24 mouse cellular contexts compared by ENCODE assay signal in the genomic region with DNA sequence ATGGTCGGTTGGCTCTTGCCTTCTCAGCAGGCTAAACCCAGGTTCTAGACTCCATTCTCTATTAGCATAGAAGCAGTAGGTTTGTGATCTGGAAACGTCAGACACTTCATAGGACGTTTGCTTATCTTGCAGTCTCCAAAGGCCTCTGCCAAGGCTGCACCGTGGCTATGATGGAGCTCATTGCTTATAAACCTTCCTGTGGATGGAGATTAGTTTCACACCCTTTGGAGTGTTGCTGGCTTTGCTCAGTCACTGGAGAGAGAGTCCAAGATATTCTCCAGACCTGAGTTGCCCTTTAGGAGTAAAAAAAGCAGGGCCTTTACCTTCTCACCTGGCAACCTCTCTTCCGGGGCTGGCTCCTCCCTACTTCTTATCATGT. TPM values are rescaled to one million over a fixed set of nuclear protein-coding genes. Genes with fewer than 3 reads are reported as not detected.
A peak's percentile ranks its signal among the peaks of the same experiment; 100 is the strongest.
DNase-seq lines count a peak whose midpoint lies in the region; ATAC-seq and TF ChIP-seq lines count a peak whose summit lies in the region.
"Had no signal": no experiment of that assay in that cellular context is flagged by ENCODE, and none has a peak within 500 bp of the region (broad histone marks: within the 10 kb centered on the region; RNA-seq: fewer than 3 reads in every experiment).

No protein-coding gene starts in this region.

- H3K9ac ChIP-seq in intestine, embryonic 15.5 days, result no peak overlapping the region
- no peak overlapping the region for H3K9ac ChIP-seq in intestine, postnatal 0 days (ENCODE audit: low read depth, low read length)
- H3K9ac ChIP-seq in liver, embryonic 12.5 days, result peak overlapping the region; percentile 49; the same call in 1 of the 2 replicates
- H3K9ac ChIP-seq: forebrain, embryonic 13.5 days; heart, embryonic 12.5 days; limb, embryonic 13.5 days; lung, embryonic 14.5 days; neural tube, embryonic 12.5 days had no signal

- H3K4me3 ChIP-seq in intestine, embryonic 15.5 days (replicated peaks), result no peak overlapping the region
- H3K4me3 ChIP-seq in intestine, postnatal 0 days (ENCODE audit: low read depth, low read length), result no peak overlapping the region
- H3K4me3 ChIP-seq in liver, embryonic 12.5 days, result no peak overlapping the region
- H3K4me3 ChIP-seq: embryonic facial prominence, embryonic 10.5 days; forebrain, embryonic 13.5 days; heart, embryonic 12.5 days; limb, embryonic 13.5 days; megakaryocyte, embryonic 14.5 days; neural tube, embryonic 12.5 days had no signal

- ATAC-seq in intestine, embryonic 15.5 days, result peak; percentile 48
- ATAC-seq in intestine, postnatal 0 days, result no peak
- peak; percentile 86 for ATAC-seq in erythroblast, adult 5-6 weeks (replicated peaks; ENCODE audit: low FRiP score, poor library complexity, severe bottlenecking)
- peak; percentile 81 for ATAC-seq in liver, embryonic 12.5 days
- ATAC-seq in megakaryocyte progenitor cell, adult 5-6 weeks (replicated peaks; ENCODE audit: poor library complexity), result peak; percentile 67
- ATAC-seq in granulocyte monocyte progenitor cell, adult 5-6 weeks (replicated peaks; ENCODE audit: poor library complexity, severe bottlenecking), result no peak
- ATAC-seq: CD4-positive, CD25-positive, alpha-beta regulatory T cell, adult 4 months; forebrain, embryonic 13.5 days had no signal

- H3K4me1 ChIP-seq in intestine, embryonic 15.5 days (replicated peaks), result no peaks in the 10 kb centered on the region
- H3K4me1 ChIP-seq in intestine, postnatal 0 days (replicated peaks; ENCODE audit: control insufficient read depth, insufficient read depth, low read length), result peaks cover 4% of the 10 kb centered on the region; the same call in 1 of the 2 replicates
- peaks cover 56% of the 10 kb centered on the region for H3K4me1 ChIP-seq in liver, embryonic 12.5 days
- H3K4me1 ChIP-seq: forebrain, embryonic 13.5 days; neural tube, embryonic 12.5 days had no signal

- no peak for TF ChIP-seq CTCF in intestine, postnatal 0 days (IDR thresholded peaks at IDR 0.05; ENCODE audit: low read depth)

- H3K27ac ChIP-seq in intestine, embryonic 15.5 days, result no peak overlapping the region
- no peak overlapping the region for H3K27ac ChIP-seq in intestine, postnatal 0 days (ENCODE audit: low read depth, low read length)
- peak overlapping the region; percentile 79 for H3K27ac ChIP-seq in liver, embryonic 12.5 days
- H3K27ac ChIP-seq: embryonic facial prominence, embryonic 10.5 days; forebrain, embryonic 13.5 days; limb, embryonic 13.5 days; neural tube, embryonic 12.5 days had no signal

- 54% methylated on average over 5 of the region's 5 CpGs for WGBS in intestine, embryonic 15.5 days
- WGBS in intestine, postnatal 0 days, result 40% methylated on average over 5 of the region's 5 CpGs
- WGBS in liver, embryonic 12.5 days (ENCODE audit: insufficient replicate concordance), result 29% methylated on average over 5 of the region's 5 CpGs

- no peak overlapping the region for H3K4me2 ChIP-seq in intestine, embryonic 15.5 days (replicated peaks)
- H3K4me2 ChIP-seq in intestine, postnatal 0 days (replicated peaks; ENCODE audit: low read depth), result no peak overlapping the region
- peak overlapping the region; percentile 37 for H3K4me2 ChIP-seq in liver, embryonic 12.5 days
- H3K4me2 ChIP-seq: forebrain, embryonic 13.5 days; heart, embryonic 12.5 days; limb, embryonic 13.5 days; lung, embryonic 14.5 days; neural tube, embryonic 12.5 days had no signal

- no peaks in the 10 kb centered on the region for H3K9me3 ChIP-seq in intestine, embryonic 15.5 days
- H3K9me3 ChIP-seq in intestine, postnatal 0 days (ENCODE audit: control insufficient read depth), result no peaks in the 10 kb centered on the region
- no peaks in the 10 kb centered on the region for H3K9me3 ChIP-seq in liver, embryonic 12.5 days (replicated peaks)
- H3K9me3 ChIP-seq: embryonic facial prominence, embryonic 10.5 days; forebrain, embryonic 13.5 days; heart, embryonic 12.5 days; limb, embryonic 13.5 days; megakaryocyte, embryonic 14.5 days; neural tube, embryonic 12.5 days had no signal

- H3K27me3 ChIP-seq in intestine, embryonic 15.5 days (replicated peaks), result no peaks in the 10 kb centered on the region
- H3K27me3 ChIP-seq in intestine, postnatal 0 days (replicated peaks; ENCODE audit: control insufficient read depth, insufficient read depth, low read length), result no peaks in the 10 kb centered on the region
- H3K27me3 ChIP-seq in liver, embryonic 12.5 days (replicated peaks), result peaks cover 10% of the 10 kb centered on the region; the same call in 1 of the 2 replicates
- H3K27me3 ChIP-seq: forebrain, embryonic 13.5 days; limb, embryonic 13.5 days; neural tube, embryonic 12.5 days had no signal

- H3K36me3 ChIP-seq in intestine, embryonic 15.5 days, result no peaks in the 10 kb centered on the region
- H3K36me3 ChIP-seq in intestine, postnatal 0 days (ENCODE audit: control insufficient read depth, insufficient read depth), result no peaks in the 10 kb centered on the region
- H3K36me3 ChIP-seq in liver, embryonic 12.5 days, result no peaks in the 10 kb centered on the region
- H3K36me3 ChIP-seq: embryonic facial prominence, embryonic 10.5 days; heart, embryonic 12.5 days; limb, embryonic 13.5 days; neural tube, embryonic 12.5 days had no signal

- DNase-seq in kidney, postnatal 14 days, result no peak
- no peak for DNase-seq in layer of hippocampus, postnatal 25 days (ENCODE audit: extremely low spot score in 1 of 2, low spot score in 1 of 2)
- DNase-seq: cerebellum, adult 2 months; gastrocnemius, postnatal 10 days; heart, adult 18-20 months; heart, postnatal 10 days; lung, embryonic 14.5 days; midbrain, embryonic 14.5 days; right cerebral cortex, postnatal 14 days; thymus, adult 18-20 months; thymus, postnatal 4 days had no signal

RNA-seq across cellular contexts. Expression of a gene that starts 42.4 kb away (rescaled TPM):
- 6.0 and 7.2 TPM in 2 replicates for polyA plus RNA-seq in intestine, embryonic 15.5 days (2015; fragmentation: Nextera tagmentation; extraction: Ambion mirVana)
- 14.7 and 16.9 TPM in 2 replicates for polyA plus RNA-seq in intestine, postnatal 0 days (2015; fragmentation: Nextera tagmentation; extraction: Ambion mirVana)
- 157 and 171 TPM in 2 replicates for total RNA-seq in erythroblast, adult 5-6 weeks (2015; ENCODE audit: low replicate concordance)
- 252 and 316 TPM in 2 replicates for total RNA-seq in erythroblast, adult 5-6 weeks (2017; ENCODE audit: low replicate concordance)
- 12.3 and 16.4 TPM in 2 replicates for polyA plus RNA-seq in liver, embryonic 12.5 days (2016; fragmentation: Nextera tagmentation; extraction: Ambion mirVana)
- 0.84 and 0.90 TPM in 2 replicates for total RNA-seq in megakaryocyte progenitor cell, adult 5-6 weeks (2015)
- 0.83 and 2.5 TPM in 2 replicates for total RNA-seq in megakaryocyte progenitor cell, adult 5-6 weeks (2017)
- 0.30 and 0.58 TPM in 2 replicates for total RNA-seq in granulocyte monocyte progenitor cell, adult 5-6 weeks (2014; fragmentation: Nextera tagmentation)
- 0.31 and 1.9 TPM in 2 replicates for total RNA-seq in granulocyte monocyte progenitor cell, adult 5-6 weeks (2017)
- total RNA-seq in layer of hippocampus, postnatal 25 days (2021), result 1 to 10 TPM in 1 of 2 experiments, under 1 TPM in 1; 0.61 to 1.4 TPM

Comparison
In these comparisons a context has a peak if more than half of its experiments do, and no peak if none do; other contexts are left out.
1. ATAC-seq: peak in intestine, embryonic 15.5 days (single experiment), erythroblast, adult 5-6 weeks (single experiment), liver, embryonic 12.5 days (single experiment) and megakaryocyte progenitor cell, adult 5-6 weeks (single experiment); none in intestine, postnatal 0 days (single experiment) and granulocyte monocyte progenitor cell, adult 5-6 weeks (single experiment).
2. RNA of a gene that starts 42.4 kb away (total RNA-seq): 157 to 316 TPM in erythroblast, adult 5-6 weeks; 0.61 to 1.4 TPM in layer of hippocampus, postnatal 25 days, 0.83 to 2.5 TPM in megakaryocyte progenitor cell, adult 5-6 weeks and 0.30 to 1.9 TPM in granulocyte monocyte progenitor cell, adult 5-6 weeks; every median in the first group is over 10 times any median in the second.